Mouse (Mus musculus) MEL (cell line): ENCODE data around the gene Tdrkh. TPM values are rescaled to one million over a fixed set of nuclear protein-coding genes. Genes with fewer than 3 reads are reported as not detected.

Source experiments
- DNase-seq: peaks from one replicate; pipeline ENCODE4 v3.0.0; 2011; ENCODE audit warnings: low read depth, low spot score
- H3K27ac ChIP-seq: 2 replicates; pipeline ENCODE4 v1.5.1; 2012; ENCODE audit warnings: low read depth, mild to moderate bottlenecking, control low read depth, low read length, moderate library complexity; ENCODE audit not compliant: control insufficient read depth
- H3K27me3 ChIP-seq, 2 experiments: fragments of 150-350 bp in 1 of 2; sonication (generic) in 1 of 2; 2 replicates each; pipeline ENCODE4 v1.6.1; 2012; ENCODE audit warnings: low read length in 2 of 2, mild to moderate bottlenecking in 2 of 2, improper control_type of control experiment in 1 of 2, moderate library complexity in 1 of 2; ENCODE audit not compliant: insufficient read depth in 2 of 2, control insufficient read depth in 1 of 2
- H3K36me3 ChIP-seq, 2 experiments: 2 replicates each; pipeline ENCODE4 v1.6.1; 2012 to 2014; ENCODE audit warnings: low read length in 2 of 2, improper control_type of control experiment in 1 of 2, inconsistent platforms in 1 of 2, mild to moderate bottlenecking in 1 of 2; ENCODE audit not compliant: insufficient read depth in 2 of 2, control insufficient read depth in 1 of 2
- H3K4me1 ChIP-seq, 2 experiments: fragments of 150-350 bp in 1 of 2; sonication (generic) in 1 of 2; 2 replicates each; pipeline ENCODE4 v1.6.1; 2012; ENCODE audit warnings: low read length in 2 of 2, improper control_type of control experiment in 1 of 2, mild to moderate bottlenecking in 1 of 2; ENCODE audit not compliant: insufficient read depth in 2 of 2, control insufficient read depth in 1 of 2
- H3K4me3 ChIP-seq, 2 experiments: fragments of 150-350 bp in 1 of 2; sonication (generic) in 1 of 2; 2 replicates each; pipeline ENCODE4 v1.5.1; 2012; ENCODE audit warnings: low read depth in 2 of 2, low read length in 2 of 2, mild to moderate bottlenecking in 2 of 2, moderate library complexity in 2 of 2, control low read depth in 1 of 2, improper control_type of control experiment in 1 of 2; ENCODE audit not compliant: control insufficient read depth in 1 of 2, insufficient read depth in 1 of 2
- H3K79me2 ChIP-seq: 2 replicates; pipeline ENCODE4 v1.6.1; 2012; ENCODE audit warnings: mild to moderate bottlenecking, low read length, moderate library complexity; ENCODE audit not compliant: control insufficient read depth, poor library complexity, insufficient read depth
- H3K9ac ChIP-seq: 2 replicates; pipeline ENCODE4 v1.6.1; 2012; ENCODE audit warnings: low read depth, mild to moderate bottlenecking, control low read depth, low read length, moderate library complexity; ENCODE audit not compliant: control insufficient read depth, poor library complexity, severe bottlenecking
- H3K9me3 ChIP-seq: fragments of 150-350 bp; sonication (generic); replicated peaks from 2 replicates; pipeline ENCODE4 v1.6.1; 2012; ENCODE audit warnings: mild to moderate bottlenecking, low read length, improper control_type of control experiment, moderate library complexity; ENCODE audit not compliant: insufficient read depth
- BHLHE40 ChIP-seq: IDR thresholded peaks from 2 replicates; pipeline ENCODE4 v1.6.1; 2012; ENCODE audit warnings: low read depth, mild to moderate bottlenecking, inconsistent platforms, low read length, improper control_type of control experiment, borderline replicate concordance
- CTCF ChIP-seq, 3 experiments: IDR thresholded peaks in 2 of 3; conservative IDR thresholded peaks in 1 of 3; 2 replicates each; pipeline ENCODE4 v1.5.1; 2011 to 2012; ENCODE audit warnings: low read length in 3 of 3, low read depth in 2 of 3, mild to moderate bottlenecking in 2 of 3, improper control_type of control experiment in 1 of 3, inconsistent platforms in 1 of 3, mixed read lengths in 1 of 3, moderate library complexity in 1 of 3; ENCODE audit not compliant: control insufficient read depth in 1 of 3, insufficient read depth in 1 of 3, poor library complexity in 1 of 3, severe bottlenecking in 1 of 3
- ELF1 ChIP-seq: IDR thresholded peaks from 2 replicates; pipeline ENCODE4 v1.6.1; 2014; ENCODE audit warnings: low read depth, mild to moderate bottlenecking, inconsistent platforms, low read length, improper control_type of control experiment, moderate library complexity
- EP300 ChIP-seq, 2 experiments: IDR thresholded peaks; 2 replicates each; pipeline ENCODE4 v1.6.1; 2011; ENCODE audit warnings: improper control_type of control experiment in 2 of 2, low read length in 2 of 2, low read depth in 1 of 2, mild to moderate bottlenecking in 1 of 2
- GABPA ChIP-seq: IDR thresholded peaks from 2 replicates; pipeline ENCODE4 v1.6.1; 2012; ENCODE audit warnings: low read depth, mild to moderate bottlenecking, inconsistent platforms, low read length, improper control_type of control experiment, moderate library complexity
- KAT2A ChIP-seq: conservative IDR thresholded peaks from 2 replicates; pipeline ENCODE4 v1.6.1; 2012; ENCODE audit warnings: low read depth, low read length, improper control_type of control experiment, inconsistent platforms
- MAFK ChIP-seq: IDR thresholded peaks from 2 replicates; pipeline ENCODE4 v1.6.1; 2011; ENCODE audit warnings: low read depth, mild to moderate bottlenecking, low read length, improper control_type of control experiment, borderline replicate concordance
- MEF2A ChIP-seq: IDR thresholded peaks from 2 replicates; pipeline ENCODE4 v1.6.1; 2014; ENCODE audit warnings: low read depth, mild to moderate bottlenecking, inconsistent platforms, low read length, improper control_type of control experiment; ENCODE audit not compliant: poor library complexity, insufficient replicate concordance, severe bottlenecking; ENCODE audit errors: extremely low read depth
- MYB ChIP-seq: IDR thresholded peaks from 2 replicates; pipeline ENCODE4 v1.6.1; 2011; ENCODE audit warnings: mild to moderate bottlenecking, low read depth, low read length, improper control_type of control experiment
- MYC ChIP-seq: IDR thresholded peaks from 2 replicates; pipeline ENCODE4 v1.6.1; 2011; ENCODE audit warnings: low read depth, mild to moderate bottlenecking, low read length, improper control_type of control experiment, moderate library complexity
- NELFE ChIP-seq: IDR thresholded peaks from 2 replicates; pipeline ENCODE4 v1.6.1; 2011; ENCODE audit warnings: low read depth, low read length, improper control_type of control experiment
- NRF1 ChIP-seq: IDR thresholded peaks from 2 replicates; pipeline ENCODE4 v1.6.1; 2014; ENCODE audit warnings: low read depth, mild to moderate bottlenecking, inconsistent platforms, low read length, improper control_type of control experiment, moderate library complexity; ENCODE audit not compliant: poor library complexity, insufficient read depth, severe bottlenecking
- POLR2A ChIP-seq, 2 experiments: IDR thresholded peaks; 2 replicates each; pipeline ENCODE4 v1.6.1; 2011 to 2012; ENCODE audit warnings: low read length in 2 of 2, mild to moderate bottlenecking in 2 of 2, control low read depth in 1 of 2, improper control_type of control experiment in 1 of 2, low read depth in 1 of 2, moderate library complexity in 1 of 2; ENCODE audit not compliant: control insufficient read depth in 1 of 2, insufficient read depth in 1 of 2, poor library complexity in 1 of 2
- POLR2AphosphoS2 ChIP-seq: IDR thresholded peaks from 2 replicates; pipeline ENCODE4 v1.6.1; 2011; ENCODE audit warnings: low read length, improper control_type of control experiment
- RAD21 ChIP-seq: IDR thresholded peaks from 2 replicates; pipeline ENCODE4 v1.6.1; 2011; ENCODE audit warnings: mild to moderate bottlenecking, low read depth, low read length, improper control_type of control experiment
- UBTF ChIP-seq: IDR thresholded peaks from 2 replicates; pipeline ENCODE4 v1.6.1; 2012; ENCODE audit warnings: low read depth, mild to moderate bottlenecking, inconsistent platforms, low read length, improper control_type of control experiment, moderate library complexity, borderline replicate concordance; ENCODE audit not compliant: insufficient read depth
- USF1 ChIP-seq: IDR thresholded peaks from 2 replicates; pipeline ENCODE4 v1.6.1; 2014; ENCODE audit warnings: low read depth, mild to moderate bottlenecking, inconsistent platforms, low read length, improper control_type of control experiment, moderate library complexity
- ZC3H11A ChIP-seq: IDR thresholded peaks from 2 replicates; pipeline ENCODE4 v1.6.1; 2012; ENCODE audit warnings: low read depth, mild to moderate bottlenecking, inconsistent platforms, low read length, improper control_type of control experiment
- ZNF384 ChIP-seq: IDR thresholded peaks from 2 replicates; pipeline ENCODE4 v1.6.1; 2012; ENCODE audit warnings: low read depth, mild to moderate bottlenecking, inconsistent platforms, low read length, improper control_type of control experiment
- polyA plus RNA-seq, 2 experiments: library from polyadenylated mRNA; stranded (reverse) in 1 of 2; unstranded in 1 of 2; fragments of >175 nt in 1 of 2; fragments of >200 nt in 1 of 2; gene quantifications; 2 replicates each; pipeline versions ENCODE4 v1.2.1 to v1.2.4; 2012; ENCODE audit warnings: low replicate concordance in 2 of 2, low read depth in 1 of 2; ENCODE audit not compliant: insufficient read length in 2 of 2, insufficient read depth in 1 of 2, missing spikeins in 1 of 2
- total RNA-seq: library from RNA; depleted of rRNA; stranded (reverse); fragments of 300-350 nt; gene quantifications from 2 replicates; pipeline ENCODE4 v1.2.3, GENCODE M21; 2012

Tdrkh gene
- total and polyA plus RNA-seq, 3 experiments, result not detected

DNA sequence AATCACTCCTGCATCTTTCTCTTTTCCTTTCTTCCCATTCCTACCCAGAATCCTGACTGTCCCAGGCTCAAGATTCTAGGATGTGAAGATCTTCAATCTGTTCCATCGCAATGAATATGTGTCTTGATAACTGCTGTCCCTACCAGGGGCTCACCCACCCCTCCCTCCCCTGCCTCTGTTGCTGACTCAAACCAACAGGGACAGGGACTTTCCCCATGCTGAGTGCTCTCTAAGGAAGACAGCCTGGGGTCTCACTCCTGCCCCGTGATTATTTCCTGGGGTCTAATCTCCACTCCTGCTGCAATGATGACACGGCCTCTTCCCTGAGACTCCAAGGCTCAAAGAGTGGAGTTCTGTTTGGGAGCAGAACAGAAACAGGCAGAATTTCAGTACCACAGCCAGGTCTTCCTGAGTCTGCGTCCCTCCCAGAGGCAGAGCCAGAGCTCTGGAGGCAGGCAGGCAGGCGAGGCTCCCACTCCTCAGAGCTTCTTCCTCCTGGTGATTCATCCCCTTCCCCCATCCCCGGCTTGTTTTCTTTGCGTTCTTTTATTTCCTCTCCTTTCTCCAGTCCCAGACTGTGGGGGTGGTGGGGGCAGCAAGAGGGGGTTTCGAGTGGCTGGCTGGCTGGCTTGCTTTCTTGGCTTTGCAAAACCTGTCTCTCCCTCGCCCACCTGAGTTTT, 33.1 kb upstream of the Tdrkh start:
- no peak for DNase-seq
- TF ChIP-seq UBTF, result no peak
- no peak for TF ChIP-seq CTCF (IDR thresholded peaks at IDR 0.05 in 2 of 3, conservative IDR thresholded peaks at IDR 0.05 in 1 of 3; ENCODE audit: control insufficient read depth in 1 of 3, insufficient read depth in 1 of 3, low read depth in 2 of 3, low read length in 3 of 3, poor library complexity in 1 of 3, severe bottlenecking in 1 of 3)
- no peak for TF ChIP-seq NELFE
- no peak for TF ChIP-seq ZNF384
- TF ChIP-seq ELF1, result no peak
- TF ChIP-seq MEF2A, result no peak
- TF ChIP-seq POLR2AphosphoS2, result no peak
- TF ChIP-seq USF1, result no peak
- no peak for TF ChIP-seq MYB
- TF ChIP-seq KAT2A, result no peak
- Histone ChIP-seq H3K9me3 (no peaks in the 10 kb centered on the region), H3K36me3 (no peaks in the 10 kb centered on the region), H3K4me3 (no peak overlapping the region), H3K27me3 (peaks cover 0 to 3% of the 10 kb centered on the region in 2 experiments; a peak in 2 of 4 replicates), H3K9ac (no peak overlapping the region), H3K79me2 (no peaks in the 10 kb centered on the region), H3K4me1 (no peaks in the 10 kb centered on the region), H3K27ac (no peak overlapping the region)

DNA sequence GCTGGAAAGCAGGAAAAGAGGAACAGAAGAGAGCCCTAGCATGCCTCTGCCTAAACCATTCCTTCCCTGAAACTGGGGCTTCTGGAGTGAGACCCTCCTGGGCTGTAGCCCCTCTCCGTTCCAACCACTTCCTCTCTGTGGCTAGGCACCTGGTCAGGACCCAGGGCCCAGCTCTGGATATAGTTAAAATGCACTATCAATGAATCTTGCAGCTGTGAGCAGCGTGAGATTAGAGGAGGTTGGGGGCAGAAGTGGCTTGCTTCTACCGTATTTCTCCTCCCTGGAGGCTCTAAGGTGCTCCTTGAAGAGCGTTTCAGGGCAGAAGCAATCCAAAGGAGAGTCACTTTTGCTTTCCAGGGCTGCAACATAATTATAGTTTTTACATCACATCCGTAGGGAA, 30.8 kb upstream of the Tdrkh start:
- Histone ChIP-seq H3K9ac (no peak overlapping the region), H3K36me3 (no peaks in the 10 kb centered on the region), H3K4me1 (no peaks in the 10 kb centered on the region), H3K79me2 (no peaks in the 10 kb centered on the region), H3K4me3 (no peak overlapping the region), H3K27ac (no peak overlapping the region), H3K27me3 (peaks cover 0 to 3% of the 10 kb centered on the region in 2 experiments; a peak in 3 of 4 replicates), H3K9me3 (no peaks in the 10 kb centered on the region)
- no peak for DNase-seq
- TF ChIP-seq GABPA (no peak), RAD21 (no peak), ELF1 (no peak), NELFE (no peak), BHLHE40 (no peak), MYC (no peak), MAFK (no peak), ZC3H11A (no peak), NRF1 (no peak), POLR2A (IDR thresholded peaks at IDR 0.05; ENCODE audit: control insufficient read depth in 1 of 2, insufficient read depth in 1 of 2, low read depth in 1 of 2, low read length in 2 of 2, poor library complexity in 1 of 2) (no peak), EP300 (IDR thresholded peaks at IDR 0.05; ENCODE audit: low read depth in 1 of 2, low read length in 2 of 2) (no peak), KAT2A (no peak), CTCF (IDR thresholded peaks at IDR 0.05 in 2 of 3, conservative IDR thresholded peaks at IDR 0.05 in 1 of 3; ENCODE audit: control insufficient read depth in 1 of 3, insufficient read depth in 1 of 3, low read depth in 2 of 3, low read length in 3 of 3, poor library complexity in 1 of 3, severe bottlenecking in 1 of 3) (no peak)
